Mouse (Mus musculus) C2C12 (cell line): ENCODE measurements at regions not wholly inside any gene's neighbourhood (a gene's known extent, or its start where the extent isn't known, plus 50 kb on each side); places are given as distances from the start of the nearest gene placed in this dataset.

Source experiments
- H3K27me3 ChIP-seq: one replicate; pipeline ENCODE4 v1.6.1; 2011; ENCODE audit not compliant: control insufficient read depth, insufficient read depth, insufficient read length
- H3K36me3 ChIP-seq: one replicate; pipeline ENCODE4 v1.6.1; 2011; ENCODE audit not compliant: control insufficient read depth, insufficient read depth
- H3K4me3 ChIP-seq: one replicate; pipeline ENCODE4 v1.5.1; 2011; ENCODE audit warnings: mild to moderate bottlenecking, control low read depth; ENCODE audit not compliant: poor library complexity, insufficient read depth, severe bottlenecking
- H3K79me2 ChIP-seq: one replicate; pipeline ENCODE4 v1.6.1; 2011; ENCODE audit not compliant: control insufficient read depth, insufficient read depth
- H3K79me3 ChIP-seq: one replicate; pipeline ENCODE4 v1.6.1; 2011; ENCODE audit warnings: low read depth, control low read depth
- H3ac ChIP-seq: one replicate; pipeline ENCODE3; 2011; ENCODE audit warnings: low read depth; ENCODE audit not compliant: control insufficient read depth, insufficient read length
- CEBPB ChIP-seq: IDR thresholded peaks from one replicate; pipeline ENCODE4 v1.6.1; 2011; ENCODE audit warnings: low read depth, mild to moderate bottlenecking, control low read depth, moderate library complexity
- CTCF ChIP-seq: IDR thresholded peaks from one replicate; pipeline ENCODE4 v1.5.1; 2011; ENCODE audit not compliant: control insufficient read depth, insufficient read depth, insufficient read length
- FOSL1 ChIP-seq: IDR thresholded peaks from one replicate; pipeline ENCODE4 v1.8.0; 2011; ENCODE audit warnings: mild to moderate bottlenecking, low read length; ENCODE audit not compliant: poor library complexity, insufficient read depth, severe bottlenecking
- MAX ChIP-seq: IDR thresholded peaks from one replicate; pipeline ENCODE4 v1.6.1; 2011; ENCODE audit warnings: mild to moderate bottlenecking, control low read depth
- MYOD1 ChIP-seq: IDR thresholded peaks from one replicate; pipeline ENCODE4 v1.6.1; 2011; ENCODE audit warnings: low read depth; ENCODE audit not compliant: control insufficient read depth, insufficient read length
- MYOG ChIP-seq: IDR thresholded peaks from one replicate; pipeline ENCODE4 v1.6.1; 2011; ENCODE audit not compliant: control insufficient read depth, insufficient read length; ENCODE audit errors: extremely low read depth
- USF1 ChIP-seq: IDR thresholded peaks from one replicate; pipeline ENCODE4 v1.6.1; 2011; ENCODE audit warnings: low read depth, mild to moderate bottlenecking, control low read depth, moderate library complexity

DNA sequence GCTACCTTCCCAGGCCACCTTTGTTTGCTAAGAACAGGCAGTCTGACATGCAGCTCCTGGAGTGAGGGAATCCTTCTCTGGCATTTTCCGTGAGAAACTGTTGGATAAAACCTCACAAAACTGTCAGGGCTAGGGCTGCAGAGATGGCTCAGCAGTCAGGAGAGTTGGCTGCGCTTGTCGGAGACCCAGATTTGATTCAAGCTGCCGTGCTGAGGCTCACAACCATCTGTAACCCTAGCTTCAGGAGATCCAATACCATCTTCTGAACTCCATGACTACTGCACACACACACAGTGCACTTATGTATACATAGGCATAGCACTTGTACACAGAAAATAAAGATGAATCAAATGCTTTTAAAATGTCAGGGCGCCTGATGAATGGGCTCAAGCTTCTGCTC is 82.5 kb downstream of the Asb1 start:
- TF ChIP-seq MAX: no peak
- no peak for TF ChIP-seq FOSL1
- TF ChIP-seq USF1: no peak
- TF ChIP-seq CEBPB: no peak
- TF ChIP-seq MYOG: no peak
- TF ChIP-seq CTCF: no peak
- TF ChIP-seq MYOD1: no peak
- no peak overlapping the region for H3ac ChIP-seq
- no peaks in the 10 kb centered on the region for H3K27me3 ChIP-seq
- H3K79me3 ChIP-seq: no peaks in the 10 kb centered on the region
- no peaks in the 10 kb centered on the region for H3K79me2 ChIP-seq
- no peak overlapping the region for H3K4me3 ChIP-seq
- no peaks in the 10 kb centered on the region for H3K36me3 ChIP-seq

DNA sequence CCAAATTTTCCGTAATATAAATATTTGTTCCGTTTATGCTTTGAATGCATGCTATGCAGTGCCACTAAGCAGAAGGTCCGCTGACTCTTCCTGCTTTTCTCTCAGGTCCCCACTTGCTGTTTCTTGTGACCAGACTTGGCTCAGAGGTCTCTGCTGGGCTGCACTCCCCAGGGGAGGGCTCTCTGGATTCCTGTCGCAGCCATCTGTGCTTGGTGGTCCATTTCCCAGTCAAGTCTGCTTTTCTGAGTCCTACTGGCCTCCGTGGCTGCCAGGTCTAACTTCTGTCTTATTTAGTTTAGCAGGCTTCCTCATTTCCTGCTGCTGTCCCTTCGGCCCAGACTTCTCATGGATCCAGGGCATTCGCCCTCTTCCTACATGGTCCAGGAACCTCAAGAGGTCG is 83.7 kb downstream of the Asb1 start:
- no peak overlapping the region for H3ac ChIP-seq
- no peaks in the 10 kb centered on the region for H3K27me3 ChIP-seq
- TF ChIP-seq MYOG: no peak
- no peak for TF ChIP-seq MYOD1
- TF ChIP-seq USF1: no peak
- TF ChIP-seq CEBPB: no peak
- no peaks in the 10 kb centered on the region for H3K79me2 ChIP-seq
- no peaks in the 10 kb centered on the region for H3K79me3 ChIP-seq
- H3K36me3 ChIP-seq: no peaks in the 10 kb centered on the region
- no peak overlapping the region for H3K4me3 ChIP-seq

GRCm38 (mm10) chr1:91624531-91625300 is 84.4 kb downstream of the Asb1 start:
- no peaks in the 10 kb centered on the region for H3K36me3 ChIP-seq
- H3K79me2 ChIP-seq: no peaks in the 10 kb centered on the region
- no peaks in the 10 kb centered on the region for H3K79me3 ChIP-seq
- H3K4me3 ChIP-seq: no peak overlapping the region
- H3ac ChIP-seq: no peak overlapping the region
- H3K27me3 ChIP-seq: no peaks in the 10 kb centered on the region
- no peak for TF ChIP-seq MYOG
- no peak for TF ChIP-seq MYOD1
- no peak for TF ChIP-seq MAX
- TF ChIP-seq CEBPB: no peak
- no peak for TF ChIP-seq CTCF
- no peak for TF ChIP-seq FOSL1
- no peak for TF ChIP-seq USF1

DNA sequence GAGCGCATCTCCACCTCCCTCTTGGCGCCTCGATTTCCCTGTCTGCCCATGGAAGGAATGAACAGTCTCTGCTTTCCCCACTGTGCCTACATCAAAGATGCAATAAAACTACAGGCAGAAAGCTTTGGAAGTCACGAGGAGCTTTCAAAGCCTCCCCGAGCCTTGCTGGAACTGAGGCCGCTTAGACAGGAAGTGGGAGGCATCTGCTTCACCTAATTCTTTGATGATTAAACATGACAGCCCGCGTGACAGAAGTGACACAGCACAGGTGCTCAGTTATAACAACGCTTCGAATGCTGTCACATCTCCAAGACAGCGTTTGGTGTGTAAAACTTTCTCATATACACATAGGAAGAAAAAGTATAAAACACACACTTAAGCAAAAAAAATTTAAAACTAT is 85.7 kb downstream of the Asb1 start:
- H3K4me3 ChIP-seq: no peak overlapping the region
- H3K36me3 ChIP-seq: no peaks in the 10 kb centered on the region
- H3K79me2 ChIP-seq: no peaks in the 10 kb centered on the region
- no peak overlapping the region for H3ac ChIP-seq
- no peaks in the 10 kb centered on the region for H3K79me3 ChIP-seq
- H3K27me3 ChIP-seq: no peaks in the 10 kb centered on the region
- no peak for TF ChIP-seq CEBPB
- TF ChIP-seq FOSL1: no peak
- no peak for TF ChIP-seq MAX
- no peak for TF ChIP-seq CTCF
- no peak for TF ChIP-seq MYOD1

- no peak overlapping the region for H3K4me3 ChIP-seq
- H3K79me2 ChIP-seq: no peaks in the 10 kb centered on the region
- no peaks in the 10 kb centered on the region for H3K79me3 ChIP-seq
- TF ChIP-seq MAX (no peak), CTCF (no peak), USF1 (no peak), CEBPB (no peak), MYOD1 (no peak), FOSL1 (no peak), MYOG (no peak)
- H3K36me3 ChIP-seq: no peaks in the 10 kb centered on the region
- H3ac ChIP-seq: no peak overlapping the region
- H3K27me3 ChIP-seq: no peaks in the 10 kb centered on the region
These were observed 89.9 kb downstream of the Asb1 start for GRCm38 (mm10) chr1:91630206-91630605.

GRCm38 (mm10) chr1:91630871-91631410 is 90.6 kb downstream of the Asb1 start:
- no peaks in the 10 kb centered on the region for H3K79me3 ChIP-seq
- H3K4me3 ChIP-seq: no peak overlapping the region
- H3K79me2 ChIP-seq: no peaks in the 10 kb centered on the region
- no peaks in the 10 kb centered on the region for H3K36me3 ChIP-seq
- no peaks in the 10 kb centered on the region for H3K27me3 ChIP-seq
- H3ac ChIP-seq: no peak overlapping the region
- TF ChIP-seq CEBPB (no peak), MYOG (no peak), MYOD1 (no peak), CTCF (no peak), FOSL1 (no peak), USF1 (no peak), MAX (no peak)
